Mouse (Mus musculus) B cell, adult 2 months (primary cell): ENCODE measurements at regions not wholly inside any gene's neighbourhood (a gene's known extent, or its start where the extent isn't known, plus 50 kb on each side); places are given as distances from the start of the nearest gene placed in this dataset.

ENCODE experiments used
- DNase-seq, 2 experiments: peaks; one replicate each; pipeline ENCODE4 v3.0.0; 2022

GRCm38 (mm10) chr10:98792019-98792741 lies 122.0 kb upstream of the Atp2b1 start:
- peak; percentile 21 to 34 for DNase-seq

- DNase-seq: no peak
Measured at GRCm38 (mm10) chr10:98793926-98794536, 120.2 kb upstream of the Atp2b1 start.

GRCm38 (mm10) chr10:98796016-98796415 lies 118.2 kb upstream of the Atp2b1 start:
- DNase-seq: no peak

- DNase-seq: peak in 1 of 2 experiments; percentile 22
Measured at GRCm38 (mm10) chr10:98798634-98799415, 115.4 kb upstream of the Atp2b1 start.

- no peak for DNase-seq
Measured at GRCm38 (mm10) chr10:98799830-98800229, 114.4 kb upstream of the Atp2b1 start.

- DNase-seq: no peak
Measured at GRCm38 (mm10) chr10:98800949-98801348, 113.3 kb upstream of the Atp2b1 start.

- no peak for DNase-seq
Measured at GRCm38 (mm10) chr10:98805013-98805412, 109.2 kb upstream of the Atp2b1 start.

GRCm38 (mm10) chr10:98806798-98807535 lies 107.2 kb upstream of the Atp2b1 start:
- DNase-seq: no peak

- no peak for DNase-seq
Measured at GRCm38 (mm10) chr10:98808644-98809043, 105.6 kb upstream of the Atp2b1 start.

- DNase-seq: no peak
Measured at GRCm38 (mm10) chr10:98829051-98829450, 85.2 kb upstream of the Atp2b1 start.

GRCm38 (mm10) chr10:98831488-98831887 lies 82.7 kb upstream of the Atp2b1 start:
- no peak for DNase-seq

GRCm38 (mm10) chr10:98837289-98838181 lies 76.7 kb upstream of the Atp2b1 start:
- DNase-seq: no peak

- no peak for DNase-seq
Measured at GRCm38 (mm10) chr10:98838926-98839679, 75.1 kb upstream of the Atp2b1 start.

GRCm38 (mm10) chr10:98839963-98840362 lies 74.2 kb upstream of the Atp2b1 start:
- no peak for DNase-seq

- DNase-seq: no peak
Measured at GRCm38 (mm10) chr10:98840411-98840810, 73.8 kb upstream of the Atp2b1 start.

- peak; percentile 51 to 53 for DNase-seq
Measured at GRCm38 (mm10) chr10:98840957-98841831, 73.0 kb upstream of the Atp2b1 start.

- DNase-seq: no peak
Measured at GRCm38 (mm10) chr10:98841860-98842259, 72.3 kb upstream of the Atp2b1 start.

GRCm38 (mm10) chr10:98842721-98843120 lies 71.5 kb upstream of the Atp2b1 start:
- DNase-seq: peak in 1 of 2 experiments; percentile 11

GRCm38 (mm10) chr10:98849851-98850250 lies 64.4 kb upstream of the Atp2b1 start:
- DNase-seq: no peak

- no peak for DNase-seq
Measured at GRCm38 (mm10) chr10:98857395-98857794, 56.8 kb upstream of the Atp2b1 start.
